Mouse (Mus musculus): ENCODE data around the gene Ccdc97.
"Not testable (repeated sequence)": the region's sequence is repeated elsewhere in the genome, so short reads cannot be mapped to it uniquely, and the experiment has no call there.

Ccdc97 gene

DNA sequence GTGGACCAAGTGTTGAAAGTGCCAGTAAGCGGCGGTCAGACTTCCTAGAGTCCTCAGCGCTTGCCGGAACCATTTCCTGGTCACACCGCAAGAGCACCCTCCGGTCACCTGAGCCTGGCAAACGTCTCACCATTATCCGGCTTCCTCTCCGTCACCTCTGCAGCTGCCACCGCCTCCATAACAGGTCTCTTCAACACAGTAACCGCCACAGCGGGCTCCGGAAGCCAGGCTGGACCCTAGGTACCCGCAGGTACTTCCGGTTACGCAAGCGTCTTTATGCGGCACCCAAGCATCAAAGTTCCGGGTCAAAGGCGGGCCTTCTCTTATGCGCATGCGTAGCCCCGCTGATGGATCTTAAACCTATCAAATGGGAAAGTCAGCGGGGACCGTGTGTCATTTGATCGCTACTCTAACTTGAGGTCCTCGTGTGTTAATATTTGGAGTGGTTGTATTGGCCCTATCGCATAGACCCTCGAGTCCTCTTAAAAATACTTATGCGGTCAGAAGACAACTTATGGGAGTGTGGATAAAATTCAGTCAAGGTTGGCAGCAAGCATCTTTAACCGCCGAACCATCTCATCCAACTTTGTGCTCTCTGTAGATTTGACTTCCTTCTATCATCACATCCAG lies at the start of gene Ccdc97:
Gene Ccdc97 (minus strand): TSS at position 301 of the 630 bp plus-strand sequence.
- peak; percentile 96 for DNase-seq (ENCODE audit: low read depth, low spot score)

- DNase-seq (ENCODE audit: low read depth, low spot score) = no peak
Observed at GRCm38 (mm10) chr7:25768229-25768628, 49.3 kb upstream of the Ccdc97 start.

DNA sequence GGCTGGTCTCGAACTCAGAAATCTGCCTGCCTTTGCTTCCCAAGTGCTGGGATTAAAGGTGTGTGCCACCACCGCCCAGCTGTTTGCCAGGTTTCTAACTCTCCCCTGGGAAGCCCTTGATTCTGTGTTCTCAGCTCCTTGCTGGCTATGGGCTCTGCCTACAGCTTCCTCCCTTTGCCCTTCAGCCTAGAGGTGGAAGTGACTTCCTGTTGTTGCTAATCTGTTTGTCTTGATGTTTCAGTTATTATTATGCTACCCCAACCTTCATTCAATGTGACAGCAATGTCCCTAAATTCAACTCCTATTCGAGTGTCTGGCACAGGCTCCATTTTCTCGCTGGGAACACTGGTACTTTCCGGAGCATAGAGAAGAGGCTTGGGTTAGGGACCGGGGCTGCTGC lies 47.2 kb upstream of the Ccdc97 start:
- peak; percentile 38 for DNase-seq (ENCODE audit: low read depth, low spot score)

- no peak for DNase-seq (ENCODE audit: low read depth, low spot score)
Observed at GRCm38 (mm10) chr7:25764221-25764620, 45.3 kb upstream of the Ccdc97 start.

DNA sequence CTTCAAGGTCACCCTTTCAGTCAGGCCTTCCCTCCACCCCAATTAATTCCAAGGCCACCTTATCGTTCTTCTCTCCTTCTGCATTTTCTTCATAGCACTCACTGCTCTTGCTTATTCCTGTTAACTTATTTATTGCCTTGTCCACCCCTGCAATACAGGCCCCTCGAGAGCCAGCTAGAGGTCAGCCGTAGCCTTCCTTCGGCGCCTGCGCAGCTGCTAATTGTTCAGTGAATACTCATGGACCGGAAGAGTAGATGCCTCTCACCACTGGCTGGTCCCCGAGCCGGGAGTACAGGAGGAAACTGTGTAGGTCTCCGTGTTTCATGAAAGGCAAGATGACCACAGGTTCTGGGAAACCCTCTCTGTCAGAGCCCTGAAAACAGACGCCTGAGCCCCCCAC lies 44.8 kb upstream of the Ccdc97 start:
- no peak for DNase-seq (ENCODE audit: low read depth, low spot score)

DNA sequence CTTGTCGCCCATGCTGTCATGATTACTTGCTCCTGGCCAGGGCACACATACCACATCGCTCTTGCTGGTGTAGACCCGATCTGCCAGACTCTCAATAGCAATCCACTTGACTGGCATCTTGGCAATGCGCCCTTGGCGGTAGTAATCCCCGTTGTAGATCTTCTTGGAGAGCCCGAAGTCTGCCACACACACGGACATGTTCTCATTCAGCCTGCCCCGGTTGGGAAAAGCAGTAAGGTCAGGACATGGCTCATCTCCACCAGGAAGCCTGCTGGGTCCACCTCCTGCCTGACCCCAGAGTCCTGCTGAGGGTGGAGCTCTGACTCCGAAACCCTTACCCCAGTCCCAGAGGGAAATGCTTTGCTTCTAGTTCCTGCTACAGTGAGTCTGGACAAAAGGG lies 42.5 kb upstream of the Ccdc97 start:
- no peak for DNase-seq (ENCODE audit: low read depth, low spot score)

DNA sequence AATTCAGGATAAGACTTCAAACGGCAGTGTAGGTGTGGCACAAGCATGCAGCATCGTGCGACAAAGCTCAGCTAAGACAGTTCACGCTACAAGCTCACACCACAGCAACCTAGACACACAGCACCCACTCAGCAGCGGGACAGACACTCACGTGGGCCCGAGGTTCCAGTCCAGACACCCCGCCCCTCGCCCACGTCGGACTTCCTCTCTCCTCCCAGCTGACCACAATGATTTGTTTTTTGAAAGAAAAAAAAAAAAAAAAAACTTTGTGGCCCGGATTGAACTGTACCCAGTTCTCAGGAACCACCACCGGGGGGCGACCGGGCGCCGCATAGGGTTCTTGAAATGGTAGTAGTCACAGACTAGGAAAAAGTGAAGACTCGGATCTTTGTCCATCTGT lies 37.1 kb upstream of the Ccdc97 start:
- DNase-seq (ENCODE audit: low read depth, low spot score) = peak; percentile 94

- DNase-seq (ENCODE audit: low read depth, low spot score) = no peak
Observed at GRCm38 (mm10) chr7:25755468-25755833, 36.6 kb upstream of the Ccdc97 start.

- peak; percentile 99 for DNase-seq (ENCODE audit: low read depth, low spot score)
Observed at GRCm38 (mm10) chr7:25754738-25755467, 36.0 kb upstream of the Ccdc97 start, which contains the start of gene Hnrnpul1. Gene Hnrnpul1 (minus strand): TSS chr7:25754757.

- DNase-seq (ENCODE audit: low read depth, low spot score) = no peak
Observed at GRCm38 (mm10) chr7:25754439-25754737, 35.5 kb upstream of the Ccdc97 start.

GRCm38 (mm10) chr7:25753643-25754438 lies 35.0 kb upstream of the Ccdc97 start:
- DNase-seq (ENCODE audit: low read depth, low spot score) = no peak

GRCm38 (mm10) chr7:25753076-25753475 lies 34.2 kb upstream of the Ccdc97 start:
- no peak for DNase-seq (ENCODE audit: low read depth, low spot score)

DNA sequence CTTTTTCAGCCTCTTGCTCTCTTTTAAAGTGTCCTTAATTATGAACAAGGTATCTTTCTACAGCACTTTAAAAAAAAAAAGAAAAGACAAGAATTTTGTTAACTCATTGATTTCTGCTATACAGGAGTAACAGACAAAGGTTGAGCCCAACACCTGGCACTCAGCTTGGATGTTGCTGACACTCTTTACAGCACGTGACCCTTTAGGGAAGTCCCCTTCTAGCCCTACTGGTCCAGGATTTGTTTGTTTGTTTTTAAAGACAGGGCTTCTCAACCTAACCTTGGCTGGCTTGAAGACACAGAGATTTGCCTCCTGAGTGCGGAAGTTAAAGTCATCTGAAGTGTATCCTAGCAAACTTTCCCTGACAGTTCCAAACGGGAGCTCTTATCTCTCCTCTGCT lies 28.0 kb upstream of the Ccdc97 start:
- no peak for DNase-seq (ENCODE audit: low read depth, low spot score)

- no peak for DNase-seq (ENCODE audit: low read depth, low spot score)
Observed at GRCm38 (mm10) chr7:25738277-25738676, 19.4 kb upstream of the Ccdc97 start.

- peak; percentile 39 for DNase-seq (ENCODE audit: low read depth, low spot score)
Observed at GRCm38 (mm10) chr7:25736920-25737319, 18.0 kb upstream of the Ccdc97 start.

DNA sequence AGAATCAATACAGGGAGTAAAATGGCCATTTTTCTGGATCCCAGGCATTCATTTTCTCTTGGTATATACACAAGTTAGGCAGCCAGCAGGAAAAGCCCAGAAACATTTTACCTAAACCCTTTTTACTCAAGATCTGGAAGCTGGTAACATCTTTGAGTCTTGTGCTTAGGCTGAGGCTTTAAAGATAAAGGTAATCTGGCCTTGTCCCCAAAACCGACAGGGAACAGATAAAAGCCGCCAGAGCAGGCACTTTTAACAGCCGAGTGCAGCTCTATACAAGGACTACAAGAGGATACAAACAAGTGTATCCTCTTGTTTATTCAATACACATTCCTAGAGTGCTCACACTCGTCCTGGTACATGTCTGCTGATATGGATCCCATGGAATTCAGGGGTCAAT lies 16.1 kb upstream of the Ccdc97 start:
- DNase-seq (ENCODE audit: low read depth, low spot score) = no peak

DNA sequence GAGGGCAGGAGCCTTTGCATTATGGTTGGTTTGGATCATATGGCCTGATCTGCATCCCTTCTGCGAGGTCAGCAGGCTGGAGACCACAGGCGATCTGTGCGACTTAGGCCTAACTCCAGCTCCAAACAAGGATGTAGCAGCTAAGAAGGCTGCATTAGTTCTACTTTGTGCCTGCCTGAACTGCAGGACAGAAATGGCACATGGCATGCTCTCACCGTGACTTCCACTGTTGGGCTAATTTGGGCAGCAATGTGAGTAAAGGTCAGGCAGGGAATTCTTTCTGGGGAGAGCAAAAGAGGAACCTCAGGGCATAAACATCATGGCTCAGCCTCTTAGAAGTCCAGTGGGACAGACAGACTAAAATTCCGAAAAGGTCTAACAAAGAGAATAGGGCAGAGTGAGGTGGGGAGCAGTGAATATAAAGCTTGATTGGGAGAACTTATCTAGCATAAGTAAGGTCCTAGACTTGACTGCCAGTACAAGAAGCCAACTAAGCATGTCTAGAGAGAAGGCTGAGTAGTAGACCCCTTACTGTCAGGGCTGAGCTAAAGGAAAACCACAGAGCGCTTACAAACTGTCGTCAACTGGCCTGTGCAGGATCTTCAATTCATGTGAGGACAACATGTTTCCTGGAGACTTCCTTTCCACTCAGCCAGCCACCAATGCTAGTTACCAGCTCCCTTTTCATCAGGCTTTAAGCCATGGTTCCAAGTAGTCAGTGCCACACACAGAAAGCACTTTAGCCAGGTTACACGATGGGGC lies 12.6 kb upstream of the Ccdc97 start:
- no peak for DNase-seq (ENCODE audit: low read depth, low spot score)

DNA sequence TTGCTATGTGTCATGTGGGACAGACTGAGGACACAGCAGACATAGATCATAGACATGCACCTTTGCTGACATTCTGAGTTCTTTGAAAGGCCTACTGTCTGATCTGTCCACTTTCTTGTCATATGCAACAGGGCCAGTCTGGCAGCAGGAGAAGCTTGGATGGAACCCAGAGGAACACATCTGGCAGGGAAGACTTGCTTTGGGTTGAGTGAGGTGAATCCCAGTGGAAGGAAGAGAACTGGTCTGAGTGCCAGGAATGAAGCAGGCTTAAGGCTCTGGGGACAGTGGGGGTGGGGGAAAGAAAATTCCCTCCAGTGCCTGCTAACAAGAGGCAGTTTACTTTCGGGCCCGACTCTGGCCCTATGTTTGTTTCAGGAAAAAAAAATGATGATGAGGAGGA lies 11.0 kb upstream of the Ccdc97 start:
- no peak for DNase-seq (ENCODE audit: low read depth, low spot score)

GRCm38 (mm10) chr7:25729396-25729795 lies 10.5 kb upstream of the Ccdc97 start:
- no peak for DNase-seq (ENCODE audit: low read depth, low spot score)

- DNase-seq (ENCODE audit: low read depth, low spot score) = no peak
Observed at GRCm38 (mm10) chr7:25727800-25728199, 8.9 kb upstream of the Ccdc97 start.

GRCm38 (mm10) chr7:25725886-25726285 lies 7.0 kb upstream of the Ccdc97 start:
- no peak for DNase-seq (ENCODE audit: low read depth, low spot score)

GRCm38 (mm10) chr7:25721776-25722175 lies 2.9 kb upstream of the Ccdc97 start:
- not testable (repeated sequence) for DNase-seq (ENCODE audit: low read depth, low spot score)

Data from CD4-positive, CD25-positive, alpha-beta regulatory T cell, adult 2 months (primary cell).